Mouse (Mus musculus) CD4-positive, CD25-positive, alpha-beta regulatory T cell, adult 4 months (primary cell): ENCODE results near the gene 4933403O08Rik. TPM values are rescaled to one million over a fixed set of nuclear protein-coding genes. Genes with fewer than 3 reads are reported as not detected.

Experiments
- ATAC-seq: one replicate; pipeline ENCODE4 v1.8.0; 2017
- polyA plus RNA-seq, 2 experiments: library from polyadenylated mRNA; unstranded; fragments of 100-300 nt; shearing (Covaris generic); gene quantifications; one replicate each; pipeline ENCODE4 v1.2.1; 2017

4933403O08Rik gene
- polyA plus RNA-seq, result not detected

GRCm38 (mm10) chrX:112238749-112239148 is at the start of gene 4933403O08Rik:
Gene 4933403O08Rik (plus strand): TSS chrX:112239049.
- ATAC-seq, result no peak

- ATAC-seq, result no peak
These were observed 4.1 kb downstream of the 4933403O08Rik start for GRCm38 (mm10) chrX:112242916-112243315.

- no peak for ATAC-seq
These were observed 16.7 kb downstream of the 4933403O08Rik start for GRCm38 (mm10) chrX:112255513-112255912.

- no peak for ATAC-seq
These were observed 34.7 kb downstream of the 4933403O08Rik start for GRCm38 (mm10) chrX:112273550-112273949.

Other genes with a start within 250 kb of the 4933403O08Rik start
- gene Tex16, start 228.0 kb upstream of the 4933403O08Rik start, polyA plus RNA-seq, result not detected
- gene Apool, start 72.3 kb downstream of the 4933403O08Rik start, polyA plus RNA-seq, result 10 to 100 TPM; 25.1 to 33.1 TPM
- not detected for gene Satl1, start 167.7 kb downstream of the 4933403O08Rik start, polyA plus RNA-seq